Mouse (Mus musculus) MEL (cell line): ENCODE results near the gene Fastkd5.
A peak's percentile ranks its signal among the peaks of the same experiment; 100 is the strongest.

Experiments used
- BHLHE40 ChIP-seq: IDR thresholded peaks from 2 replicates; pipeline ENCODE4 v1.6.1; 2012; ENCODE audit warnings: low read depth, mild to moderate bottlenecking, inconsistent platforms, low read length, improper control_type of control experiment, borderline replicate concordance
- CHD2 ChIP-seq: IDR thresholded peaks from 2 replicates; pipeline ENCODE4 v1.6.1; 2011; ENCODE audit warnings: low read length, improper control_type of control experiment
- CTCF ChIP-seq, 3 experiments: IDR thresholded peaks in 2 of 3; conservative IDR thresholded peaks in 1 of 3; 2 replicates each; pipeline ENCODE4 v1.5.1; 2011 to 2012; ENCODE audit warnings: low read length in 3 of 3, low read depth in 2 of 3, mild to moderate bottlenecking in 2 of 3, improper control_type of control experiment in 1 of 3, inconsistent platforms in 1 of 3, mixed read lengths in 1 of 3, moderate library complexity in 1 of 3; ENCODE audit not compliant: control insufficient read depth in 1 of 3, insufficient read depth in 1 of 3, poor library complexity in 1 of 3, severe bottlenecking in 1 of 3
- E2F4 ChIP-seq: IDR thresholded peaks from 2 replicates; pipeline ENCODE4 v1.6.1; 2011; ENCODE audit warnings: low read depth, low read length, improper control_type of control experiment, borderline replicate concordance
- EP300 ChIP-seq, 2 experiments: IDR thresholded peaks; 2 replicates each; pipeline ENCODE4 v1.6.1; 2011; ENCODE audit warnings: improper control_type of control experiment in 2 of 2, low read length in 2 of 2, low read depth in 1 of 2, mild to moderate bottlenecking in 1 of 2
- ETS1 ChIP-seq: IDR thresholded peaks from 2 replicates; pipeline ENCODE4 v1.6.1; 2012; ENCODE audit warnings: low read depth, mild to moderate bottlenecking, inconsistent platforms, low read length, improper control_type of control experiment, moderate library complexity
- NELFE ChIP-seq: IDR thresholded peaks from 2 replicates; pipeline ENCODE4 v1.6.1; 2011; ENCODE audit warnings: low read depth, low read length, improper control_type of control experiment
- POLR2A ChIP-seq, 2 experiments: IDR thresholded peaks; 2 replicates each; pipeline ENCODE4 v1.6.1; 2011 to 2012; ENCODE audit warnings: low read length in 2 of 2, mild to moderate bottlenecking in 2 of 2, control low read depth in 1 of 2, improper control_type of control experiment in 1 of 2, low read depth in 1 of 2, moderate library complexity in 1 of 2; ENCODE audit not compliant: control insufficient read depth in 1 of 2, insufficient read depth in 1 of 2, poor library complexity in 1 of 2
- POLR2AphosphoS2 ChIP-seq: IDR thresholded peaks from 2 replicates; pipeline ENCODE4 v1.6.1; 2011; ENCODE audit warnings: low read length, improper control_type of control experiment
- TAL1 ChIP-seq: IDR thresholded peaks from 2 replicates; pipeline ENCODE4 v1.6.1; 2012; ENCODE audit warnings: mild to moderate bottlenecking, inconsistent platforms, low read length, moderate library complexity, mixed read lengths
- TBP ChIP-seq: IDR thresholded peaks from 2 replicates; pipeline ENCODE4 v1.8.0; 2011; ENCODE audit warnings: low read depth, low read length, improper control_type of control experiment
- USF1 ChIP-seq: IDR thresholded peaks from 2 replicates; pipeline ENCODE4 v1.6.1; 2014; ENCODE audit warnings: low read depth, mild to moderate bottlenecking, inconsistent platforms, low read length, improper control_type of control experiment, moderate library complexity
- ZMIZ1 ChIP-seq: IDR thresholded peaks from 2 replicates; pipeline ENCODE4 v1.6.1; 2012; ENCODE audit warnings: low read depth, mild to moderate bottlenecking, inconsistent platforms, low read length, improper control_type of control experiment, moderate library complexity
- ZNF384 ChIP-seq: IDR thresholded peaks from 2 replicates; pipeline ENCODE4 v1.6.1; 2012; ENCODE audit warnings: low read depth, mild to moderate bottlenecking, inconsistent platforms, low read length, improper control_type of control experiment

GRCm38 (mm10) chr2:130664102-130664701, 34.4 kb upstream of the Fastkd5 start, which contains the start of gene Ddrgk1:
- TF ChIP-seq USF1 (0 out of 2 replicates have a peak, but pooled peaks have one; percentile 30), ZNF384 (no peak), CHD2 (no peak), ZMIZ1 (peak; percentile 86), POLR2A (IDR thresholded peaks at IDR 0.05; ENCODE audit: control insufficient read depth in 1 of 2, insufficient read depth in 1 of 2, low read depth in 1 of 2, low read length in 2 of 2, poor library complexity in 1 of 2) (peak; percentile 95 to 97), TBP (peak; percentile 31; the same call in 1 of the 2 replicates), NELFE (peak; percentile 97), E2F4 (peak; percentile 78; the same call in 1 of the 2 replicates), CTCF (IDR thresholded peaks at IDR 0.05 in 2 of 3, conservative IDR thresholded peaks at IDR 0.05 in 1 of 3; ENCODE audit: control insufficient read depth in 1 of 3, insufficient read depth in 1 of 3, low read depth in 2 of 3, low read length in 3 of 3, poor library complexity in 1 of 3, severe bottlenecking in 1 of 3) (no peak), BHLHE40 (no peak), POLR2AphosphoS2 (peak; percentile 88), ETS1 (peak; percentile 5; the same call in 1 of the 2 replicates), EP300 (IDR thresholded peaks at IDR 0.05; ENCODE audit: low read depth in 1 of 2, low read length in 2 of 2) (no peak), TAL1 (no peak)
